26 mouse cellular contexts compared by ENCODE assay signal in the genomic region with DNA sequence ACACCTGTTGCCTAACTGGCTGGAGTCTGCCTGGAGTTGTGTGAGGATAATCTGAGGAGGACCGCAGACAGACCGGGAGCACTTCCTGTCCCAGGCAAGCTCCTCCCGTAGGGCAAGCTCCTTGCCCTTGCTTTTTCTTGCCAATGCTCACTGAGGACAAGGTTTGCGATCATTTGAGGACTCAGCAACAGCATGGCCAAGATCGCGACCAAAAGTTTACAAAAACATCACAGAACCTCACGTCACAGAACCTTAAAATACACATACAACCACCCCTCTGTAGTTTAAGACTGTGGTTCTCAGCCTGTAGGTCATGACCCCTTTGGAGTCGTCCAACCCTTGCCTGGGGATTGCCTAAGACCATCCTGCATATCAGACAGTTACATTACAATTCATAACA.
DNase-seq lines count a peak whose midpoint lies in the region; ATAC-seq and TF ChIP-seq lines count a peak whose summit lies in the region.
"Had no signal": no experiment of that assay in that cellular context is flagged by ENCODE, and none has a peak within 500 bp of the region (broad histone marks: within the 10 kb centered on the region; RNA-seq: fewer than 3 reads in every experiment).

No protein-coding gene starts in this region.

- H3K9me3 ChIP-seq in kidney, embryonic 15.5 days (replicated peaks) = no peaks in the 10 kb centered on the region
- H3K9me3 ChIP-seq in lung, embryonic 14.5 days (ENCODE audit: low read depth, low read length) = no peaks in the 10 kb centered on the region
- H3K9me3 ChIP-seq: limb, embryonic 15.5 days had no signal

- ATAC-seq in kidney, embryonic 15.5 days (replicated peaks; ENCODE audit: low FRiP score) = no peak
- ATAC-seq in lung, embryonic 14.5 days (ENCODE audit: insufficient read depth) = no peak
- ATAC-seq: activated CD4-positive, CD25-positive, alpha-beta regulatory T cell, adult 4 months; forebrain, embryonic 16.5 days; hindbrain, embryonic 16.5 days; intestine, postnatal 0 days had no signal

- 80% methylated on average over 8 of the region's 8 CpGs for whole genome bisulfite sequencing in kidney, embryonic 15.5 days
- WGBS in lung, embryonic 14.5 days = 56% methylated on average over 8 of the region's 8 CpGs

- no peak for TF ChIP-seq CTCF in lung, embryonic 14.5 days (IDR thresholded peaks at IDR 0.05; ENCODE audit: low read depth)

- DNase-seq in adrenal gland, postnatal 10 days = peak; percentile 22
- DNase-seq in adrenal gland, adult 18-20 months (ENCODE audit: low spot score in 2 of 2) = no peak
- peak; percentile 29 for DNase-seq in kidney, adult 9 months
- DNase-seq in lung, embryonic 14.5 days = peak; percentile 6
- DNase-seq in skeletal muscle tissue, adult 2 months (ENCODE audit: low read depth, low spot score) = peak; percentile 5
- DNase-seq in retina, embryonic 14.5 days (ENCODE audit: low spot score) = no peak
- no peak for DNase-seq in cerebellum, adult 9-10 months
- DNase-seq: cerebellum, adult 11 months; cerebellum, postnatal 10 days; gastrocnemius, postnatal 10 days; left cerebral cortex, postnatal 4 days; right cerebral cortex, adult 18-20 months; right cerebral cortex, postnatal 4 days; thymus, adult 2 months; thymus, postnatal 4 days had no signal

- no peaks in the 10 kb centered on the region for H3K27me3 ChIP-seq in kidney, embryonic 15.5 days
- no peaks in the 10 kb centered on the region for H3K27me3 ChIP-seq in lung, embryonic 14.5 days (ENCODE audit: insufficient read depth, low read length)
- H3K27me3 ChIP-seq: limb, embryonic 15.5 days had no signal

- H3K36me3 ChIP-seq in kidney, embryonic 15.5 days = no peaks in the 10 kb centered on the region
- H3K36me3 ChIP-seq in lung, embryonic 14.5 days (ENCODE audit: insufficient read depth) = no peaks in the 10 kb centered on the region
- H3K36me3 ChIP-seq: forebrain, embryonic 10.5 days; hindbrain, embryonic 10.5 days; limb, embryonic 15.5 days; midbrain, embryonic 10.5 days had no signal

- H3K27ac ChIP-seq in kidney, embryonic 15.5 days = no peak overlapping the region
- H3K27ac ChIP-seq in lung, embryonic 14.5 days (ENCODE audit: low read depth) = no peak overlapping the region
- H3K27ac ChIP-seq: forebrain, embryonic 10.5 days; hindbrain, embryonic 10.5 days; limb, embryonic 15.5 days; midbrain, embryonic 10.5 days; stomach, postnatal 0 days had no signal

- no peak overlapping the region for H3K9ac ChIP-seq in kidney, embryonic 15.5 days
- H3K9ac ChIP-seq in lung, embryonic 14.5 days = no peak overlapping the region
- H3K9ac ChIP-seq: limb, embryonic 15.5 days had no signal

- no peak overlapping the region for H3K4me2 ChIP-seq in kidney, embryonic 15.5 days
- H3K4me2 ChIP-seq in lung, embryonic 14.5 days = no peak overlapping the region
- H3K4me2 ChIP-seq: heart, embryonic 11.5 days; limb, embryonic 15.5 days had no signal

- H3K4me3 ChIP-seq in kidney, embryonic 15.5 days (replicated peaks) = no peak overlapping the region
- H3K4me3 ChIP-seq in lung, embryonic 14.5 days (ENCODE audit: low read depth, low read length) = no peak overlapping the region
- H3K4me3 ChIP-seq: forebrain, embryonic 10.5 days; hindbrain, embryonic 10.5 days; limb, embryonic 15.5 days; midbrain, embryonic 10.5 days had no signal

- 0 out of 2 replicates have a peak, but pooled peaks cover 3% of the 10 kb centered on the region for H3K4me1 ChIP-seq in kidney, embryonic 15.5 days
- no peaks in the 10 kb centered on the region for H3K4me1 ChIP-seq in lung, embryonic 14.5 days (ENCODE audit: insufficient read depth)
- H3K4me1 ChIP-seq: forebrain, embryonic 10.5 days; limb, embryonic 15.5 days; midbrain, embryonic 10.5 days had no signal

Comparison
In these comparisons a context has a peak if more than half of its experiments do, and no peak if none do; other contexts are left out.
1. DNase-seq: peak in adrenal gland, postnatal 10 days (single experiment), kidney, adult 9 months (single experiment), lung, embryonic 14.5 days (single experiment) and skeletal muscle tissue, adult 2 months (single experiment); none in adrenal gland, adult 18-20 months (0 of 2), retina, embryonic 14.5 days (single experiment) and cerebellum, adult 9-10 months (single experiment).